Mouse (Mus musculus) heart, adult 9 months (tissue): ENCODE data around the gene Cd2.

Source experiments
- DNase-seq, 2 experiments: peaks; one replicate each; pipeline ENCODE4 v3.0.0; 2022; ENCODE audit warnings: low spot score in 2 of 2

The Cd2 gene

DNA sequence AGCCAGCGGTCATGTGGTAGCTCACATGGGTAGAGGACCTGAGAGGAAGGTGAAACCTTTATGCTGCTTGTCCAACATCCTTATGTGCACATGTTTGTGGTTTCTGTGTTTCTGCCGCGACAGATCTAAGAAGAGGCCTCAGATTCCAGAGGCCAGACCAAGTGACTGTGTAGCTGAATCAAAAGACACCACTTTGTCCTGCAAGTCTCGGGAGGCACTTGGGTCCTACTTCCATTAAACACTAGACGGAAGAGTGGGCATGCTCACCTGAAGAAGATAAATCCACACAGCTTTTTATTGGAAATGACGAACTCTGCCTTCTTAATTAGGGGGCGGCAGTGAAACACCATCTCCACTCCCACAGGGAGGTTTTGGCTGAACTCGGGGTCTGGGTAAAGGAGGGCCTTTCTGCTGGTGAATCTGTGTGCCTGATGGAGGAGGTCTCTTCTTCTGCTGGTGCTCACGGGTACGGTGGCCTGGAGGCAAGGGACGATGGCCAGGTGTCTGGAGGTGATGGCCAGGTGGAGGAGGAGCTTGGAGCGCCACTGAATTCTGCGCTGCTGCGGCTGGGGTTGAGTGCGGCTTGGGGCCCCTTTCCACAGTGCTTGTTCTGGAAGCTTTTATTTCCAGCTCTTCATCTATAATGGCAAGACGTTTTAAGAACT, 12.0 kb downstream of the Cd2 start:
- DNase-seq: no peak

DNA sequence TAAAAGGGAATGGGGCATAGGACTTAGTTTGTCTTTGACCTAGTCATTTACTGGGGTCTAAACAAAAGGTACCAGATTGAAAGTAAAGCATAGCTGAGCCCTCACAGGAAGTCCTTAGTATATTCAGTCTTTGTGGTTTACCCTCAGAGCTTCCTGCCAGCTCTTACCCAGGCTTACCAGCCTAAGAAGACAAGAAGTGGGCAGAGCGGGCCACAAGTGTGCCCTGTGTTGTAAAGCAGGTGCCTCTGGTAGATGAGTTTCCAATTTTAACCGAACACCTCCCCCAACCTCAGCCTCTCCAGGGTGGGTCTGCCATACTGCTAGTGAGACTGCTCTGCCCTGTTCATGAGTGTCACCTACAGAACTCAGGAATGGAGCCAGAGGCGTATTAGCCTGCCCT, 12.9 kb downstream of the Cd2 start:
- no peak for DNase-seq

DNA sequence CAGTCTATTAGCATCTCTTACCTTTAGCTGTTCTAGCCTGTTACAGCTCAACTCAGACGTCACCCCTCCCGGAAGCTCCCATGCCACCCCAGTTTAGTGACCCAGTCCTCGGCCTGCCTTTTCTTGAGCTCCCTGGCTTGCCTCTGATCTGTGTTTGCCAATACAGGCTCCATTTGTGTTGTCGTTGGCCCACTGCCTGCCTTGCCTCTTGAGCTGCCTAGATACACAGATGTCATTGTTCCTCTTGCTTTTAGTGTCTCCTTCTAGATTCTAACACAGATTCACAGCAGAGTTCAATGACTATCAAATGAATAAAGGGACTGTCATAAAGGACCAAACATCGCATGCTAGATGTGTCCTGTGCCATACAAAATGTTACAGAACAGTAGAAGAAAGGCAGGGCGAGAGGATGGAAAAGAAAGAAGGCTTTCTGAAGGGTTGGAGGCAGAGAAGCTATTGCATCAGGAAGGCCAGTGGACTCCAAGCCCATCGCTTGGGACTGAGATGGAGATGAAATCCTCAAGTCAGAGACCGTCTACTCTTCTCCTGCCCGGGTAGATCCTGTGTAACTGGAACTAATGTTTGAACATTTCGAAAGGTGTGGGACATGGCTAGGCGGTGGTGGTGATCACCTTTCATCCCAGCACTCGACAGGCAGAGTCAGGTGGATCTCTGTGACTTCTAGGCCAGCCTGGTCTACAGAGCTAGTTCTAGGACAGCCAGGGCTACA, 13.5 kb downstream of the Cd2 start:
- DNase-seq: peak; percentile 54 to 77

DNA sequence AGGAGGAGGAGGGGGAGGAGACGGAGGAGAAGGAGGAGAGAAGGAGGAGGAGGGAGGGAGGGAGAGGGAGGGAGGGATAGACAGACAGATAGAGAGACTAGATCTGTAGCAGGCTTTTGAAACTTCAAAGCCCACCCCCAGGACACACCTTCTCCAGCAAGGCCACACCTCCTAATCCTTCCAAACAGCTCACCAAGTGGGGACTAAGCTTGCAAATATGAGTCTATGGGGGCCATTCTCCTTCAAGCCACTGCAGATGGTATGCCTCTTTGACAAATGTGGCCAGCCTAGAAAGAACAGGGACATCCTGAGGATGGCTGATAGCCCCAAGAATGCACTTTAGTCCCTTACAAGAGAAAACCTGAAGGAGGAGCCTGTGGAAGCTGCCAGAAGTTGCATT, 15.6 kb downstream of the Cd2 start:
- no peak for DNase-seq

DNA sequence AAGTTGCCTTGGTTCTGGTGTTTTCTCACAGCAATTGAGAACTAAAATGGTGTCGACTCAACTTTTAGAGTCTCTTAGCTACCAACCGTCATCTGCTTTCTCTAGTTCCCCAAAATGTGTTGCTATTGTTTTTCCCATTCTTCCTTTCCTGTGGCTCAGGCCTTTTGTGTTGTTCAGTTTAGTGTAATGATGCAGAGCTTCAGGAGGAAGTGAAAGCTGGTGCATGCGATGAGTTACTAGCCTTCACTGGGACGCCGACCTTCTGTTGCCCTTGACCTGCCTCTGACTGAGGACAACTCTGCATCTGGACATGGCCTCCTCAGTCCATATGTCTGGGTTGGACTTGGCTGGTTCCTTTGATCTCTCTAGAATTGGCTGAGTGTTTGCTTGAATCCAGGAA, 16.9 kb downstream of the Cd2 start:
- DNase-seq: no peak

DNA sequence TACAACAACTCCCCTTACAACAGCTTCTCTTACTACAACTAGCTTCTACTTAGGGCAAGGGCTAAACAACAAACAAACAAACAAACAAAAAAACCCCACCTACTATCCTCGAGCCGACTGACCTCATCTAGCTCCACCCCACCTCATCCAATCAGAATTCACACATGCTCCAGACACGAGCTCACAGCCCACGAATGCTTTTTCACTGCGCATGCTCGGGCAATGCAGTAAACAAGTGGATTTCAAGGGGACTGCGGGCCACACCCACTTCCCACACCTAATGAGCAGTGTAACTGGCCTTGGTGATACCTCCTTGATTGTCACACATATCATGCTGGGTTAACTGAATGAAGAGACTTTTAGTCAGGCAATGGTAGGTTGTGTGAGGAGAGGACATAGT, 19.4 kb downstream of the Cd2 start:
- no peak for DNase-seq

DNA sequence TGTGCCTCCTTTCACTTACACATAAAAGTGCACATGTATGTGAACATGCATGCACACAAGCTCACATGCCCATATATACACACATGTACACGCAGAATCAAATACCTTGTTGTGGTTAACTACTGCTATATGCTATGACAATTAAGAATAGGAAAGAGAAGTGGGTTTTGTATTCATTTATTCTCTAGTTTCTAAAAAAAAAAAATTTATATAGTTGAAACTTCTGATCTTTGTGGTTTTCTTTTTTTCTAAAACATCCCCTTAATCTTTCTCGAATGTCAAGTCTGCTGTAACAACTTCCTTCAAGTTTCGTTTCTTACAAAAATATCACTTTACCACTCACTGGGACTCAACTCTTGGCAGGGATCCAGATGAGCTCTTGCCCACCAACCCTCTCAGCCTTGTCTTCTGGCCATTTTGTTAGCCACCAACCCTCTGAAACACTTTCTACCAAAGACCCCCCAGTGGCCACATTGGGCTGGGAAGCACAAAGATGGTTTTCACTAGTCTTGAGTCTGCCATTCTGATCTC, 22.1 kb downstream of the Cd2 start:
- no peak for DNase-seq

DNA sequence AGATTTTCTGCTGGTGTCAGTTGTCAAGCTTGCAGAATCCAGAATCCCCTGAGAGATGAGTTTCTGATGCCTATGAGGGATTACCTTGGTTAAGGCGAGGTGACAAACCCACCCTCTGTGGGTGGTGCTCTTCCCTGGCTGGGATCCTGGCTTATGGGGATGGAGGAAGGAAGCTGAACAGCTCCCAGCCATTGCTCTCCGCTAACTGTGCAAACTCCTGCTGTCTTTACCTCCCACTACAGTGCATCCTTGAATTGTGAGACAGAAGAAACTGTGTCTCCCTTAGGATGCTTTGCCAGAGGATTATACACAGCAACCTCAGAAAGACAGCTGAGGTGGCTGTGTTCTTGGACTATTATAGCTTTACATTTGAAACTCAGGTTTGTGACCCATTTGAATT, 28.8 kb downstream of the Cd2 start:
- no peak for DNase-seq

DNA sequence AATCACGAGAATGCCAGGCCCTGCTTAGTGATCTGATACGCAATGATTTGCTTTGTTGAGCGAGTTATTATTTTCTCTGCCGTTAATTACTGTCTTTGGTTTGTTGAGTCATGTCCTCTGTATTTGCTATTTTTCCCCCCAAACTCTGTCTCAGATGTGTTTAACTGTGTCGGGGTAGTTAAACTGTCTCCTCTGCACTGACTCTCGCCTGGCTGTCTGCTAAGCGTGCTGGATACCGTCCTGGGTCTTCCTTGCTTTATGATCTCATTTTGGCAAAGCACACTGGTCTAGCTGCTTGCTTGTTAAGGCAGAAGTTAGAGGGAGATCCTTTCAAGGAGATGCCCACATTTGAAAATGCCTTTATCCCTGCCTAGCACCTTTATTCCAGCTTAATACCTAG, 31.6 kb downstream of the Cd2 start:
- DNase-seq: no peak

DNA sequence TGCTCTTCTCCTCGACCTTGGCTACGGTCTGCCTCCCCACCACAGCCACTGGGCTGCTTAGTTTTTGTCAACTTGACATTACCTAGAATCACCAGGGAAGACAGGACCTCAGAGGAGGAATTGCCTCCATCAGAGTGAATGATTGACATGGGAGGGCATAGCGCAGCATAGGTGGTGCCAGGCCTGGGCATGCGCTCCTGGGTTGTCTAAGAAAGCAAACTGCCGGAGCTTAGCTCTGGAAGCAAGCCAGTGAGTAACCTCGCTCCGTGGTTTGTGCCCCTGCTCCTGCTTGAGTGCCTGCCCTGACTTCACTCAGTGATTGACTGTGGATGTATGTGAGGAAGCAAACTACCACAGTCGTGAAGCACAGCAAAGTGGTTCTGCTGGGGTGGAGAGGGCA, 35.6 kb downstream of the Cd2 start:
- no peak for DNase-seq

DNA sequence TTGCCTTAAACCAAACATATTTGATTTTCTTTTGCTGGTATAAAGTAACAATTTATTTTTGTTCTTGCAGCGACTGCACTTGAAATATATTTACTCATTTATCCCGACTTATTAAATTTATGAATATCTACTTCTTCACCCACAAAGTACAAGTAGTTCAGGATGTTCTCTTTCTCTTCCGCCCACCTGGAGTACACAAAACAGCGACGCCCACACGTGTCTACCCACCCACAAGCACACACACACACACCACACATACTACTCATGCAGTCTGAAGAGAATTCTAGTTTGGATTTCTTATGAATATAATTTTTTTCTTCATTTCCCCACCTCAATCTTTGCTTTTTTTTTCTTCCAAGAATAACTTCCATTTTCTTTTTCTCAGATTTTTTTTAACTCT, 37.9 kb downstream of the Cd2 start:
- DNase-seq: no peak

DNA sequence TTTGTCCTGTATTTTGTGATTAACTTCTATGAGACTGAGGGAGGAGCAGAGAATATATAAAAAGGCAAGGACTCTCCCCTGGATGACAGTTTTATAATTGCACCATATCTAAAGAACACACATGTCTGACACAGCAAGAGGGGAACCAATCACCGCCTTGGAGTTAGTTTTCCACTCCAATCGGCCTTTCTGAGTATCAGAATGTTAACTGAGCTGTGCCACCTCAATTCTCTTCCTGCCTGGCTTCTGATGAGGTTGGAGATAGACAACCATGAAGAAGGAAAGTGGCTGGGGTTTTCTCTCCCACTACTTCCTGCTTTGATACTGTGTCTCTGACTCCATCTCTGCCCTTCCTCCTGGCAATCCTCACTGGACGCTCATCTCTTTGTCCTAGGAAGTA, 42.5 kb downstream of the Cd2 start:
- DNase-seq: no peak

DNA sequence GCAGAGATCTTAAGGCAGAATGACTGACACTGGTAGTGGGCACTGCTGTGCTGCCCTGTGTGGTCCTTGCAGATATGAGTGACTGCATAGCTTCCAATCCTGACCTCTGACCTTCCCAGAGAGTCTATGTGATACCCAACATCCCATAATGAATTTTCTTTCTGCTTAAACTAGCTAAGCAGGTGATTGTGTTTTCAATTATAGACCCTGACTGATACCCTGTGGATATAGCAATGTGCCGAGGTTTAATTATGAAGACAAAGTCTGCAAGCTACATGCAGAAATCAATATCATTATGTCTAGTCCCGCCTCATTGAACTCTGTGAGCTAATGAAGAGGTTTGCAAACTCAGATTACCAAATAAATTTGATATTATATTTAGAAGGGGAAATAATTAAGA, 44.7 kb downstream of the Cd2 start:
- DNase-seq: no peak

DNA sequence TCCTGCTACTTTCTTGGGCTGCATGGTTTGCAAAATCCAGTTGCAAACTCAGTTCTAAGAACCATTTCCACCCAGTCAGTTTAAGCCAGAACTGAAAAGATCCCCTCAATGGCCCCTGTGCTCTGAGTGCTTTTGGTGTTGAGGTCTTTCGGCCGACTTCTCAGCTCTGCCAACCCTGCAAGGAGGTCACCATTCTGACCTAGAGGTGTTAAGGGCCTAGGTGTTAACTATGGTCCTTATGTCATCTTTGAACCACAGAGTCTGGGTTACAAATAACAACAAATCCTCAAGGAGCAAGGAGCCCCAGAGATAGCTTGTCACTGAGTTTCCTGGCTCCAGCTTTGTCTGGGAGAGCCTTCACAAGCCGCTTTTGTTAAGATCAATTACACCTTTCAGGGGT, 45.9 kb downstream of the Cd2 start:
- DNase-seq: no peak

DNA sequence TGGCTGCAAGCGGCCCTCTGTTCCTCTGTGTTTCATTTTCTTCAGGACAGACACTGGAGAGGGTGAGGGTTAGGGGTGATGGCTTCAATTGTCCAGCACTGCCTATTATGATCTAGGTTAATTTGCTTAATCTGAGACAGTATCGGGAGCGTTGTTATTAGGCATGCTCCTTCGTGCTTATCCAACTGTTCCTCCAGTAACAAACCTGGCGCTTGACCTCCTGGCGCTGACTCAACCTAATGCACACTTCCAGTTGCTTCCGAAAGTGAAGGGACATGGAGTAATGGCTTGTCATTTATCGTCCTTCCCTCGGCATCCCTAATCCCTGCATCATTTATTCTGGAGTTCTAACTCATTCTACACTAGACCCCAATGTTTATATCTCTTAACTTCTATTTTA, 46.9 kb downstream of the Cd2 start:
- DNase-seq: no peak

DNA sequence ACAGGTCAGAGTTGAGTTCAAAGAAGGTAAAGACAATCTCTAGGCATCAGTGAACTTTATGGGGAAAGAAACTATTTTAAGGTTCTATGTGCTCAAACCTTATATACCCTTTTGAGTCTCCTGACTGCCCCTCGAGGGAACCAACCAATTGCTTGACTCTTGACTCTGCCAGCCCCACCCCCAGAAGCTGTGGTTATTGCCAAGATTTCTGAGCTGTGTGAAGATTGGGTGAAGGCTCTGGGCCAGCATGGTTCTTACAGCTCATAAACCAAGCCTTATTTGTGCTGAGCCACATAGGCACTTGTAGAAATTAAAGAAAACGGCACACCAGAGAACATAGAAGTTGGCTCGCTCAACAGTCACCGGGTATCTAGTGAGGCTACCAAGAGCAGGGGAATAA, 48.5 kb downstream of the Cd2 start:
- no peak for DNase-seq

DNA sequence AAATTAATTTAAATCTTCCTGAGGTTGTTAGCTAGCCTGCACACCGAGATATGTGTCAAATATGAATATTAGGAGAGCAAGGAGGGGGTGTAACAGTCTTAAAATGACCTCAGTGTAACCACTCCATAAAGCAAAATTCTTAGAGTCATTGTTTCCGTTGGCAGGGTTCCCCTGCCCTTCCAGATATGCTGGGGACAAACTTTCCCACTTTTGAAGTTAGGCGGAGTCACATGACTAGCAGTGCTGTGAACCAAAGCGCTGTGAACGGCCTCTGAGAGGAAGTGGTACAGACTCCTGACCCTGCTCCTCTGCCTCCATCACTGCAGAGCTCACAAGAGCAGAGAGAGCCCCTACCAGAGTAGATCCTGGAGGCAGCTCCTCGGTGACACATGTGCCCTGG, 49.0 kb downstream of the Cd2 start:
- DNase-seq: no peak

DNA sequence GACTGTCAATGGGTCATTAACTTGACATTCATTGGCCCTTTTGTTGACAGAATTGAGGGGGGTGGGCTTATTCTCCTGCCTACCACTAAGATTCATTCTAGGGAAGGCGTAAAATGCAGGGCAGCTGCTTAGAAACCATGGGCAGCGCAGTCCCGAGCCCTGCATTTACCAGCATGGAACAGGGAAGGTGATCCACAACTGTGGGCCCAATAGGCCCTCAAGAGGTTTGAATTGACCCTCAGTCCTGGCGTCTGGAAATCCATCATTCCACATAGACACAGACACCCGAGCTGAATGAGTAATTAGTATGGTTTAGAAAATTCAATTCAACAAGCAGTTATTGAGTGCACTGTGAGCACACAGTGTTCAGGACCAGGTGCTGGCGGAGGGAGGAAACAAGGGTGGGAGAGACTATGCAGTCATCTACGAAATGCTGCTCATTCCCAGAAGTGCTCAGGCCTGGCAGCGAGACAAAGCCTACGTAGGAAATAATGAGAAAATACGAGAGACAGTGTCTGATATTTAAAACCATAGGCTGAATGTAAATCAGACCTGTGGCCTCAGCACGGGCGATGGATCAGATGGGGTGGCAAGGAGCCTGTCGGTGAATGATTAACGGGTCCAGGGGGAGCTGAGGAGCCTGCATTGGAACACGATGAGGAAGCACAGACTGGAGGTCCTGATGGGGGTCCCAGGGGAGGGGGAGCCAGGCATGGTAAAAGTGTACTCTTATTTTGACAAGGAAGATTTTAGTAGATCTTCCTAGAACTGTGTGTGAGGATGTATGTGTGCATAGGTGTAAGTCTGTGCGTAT, 50.5 kb downstream of the Cd2 start:
- no peak for DNase-seq

DNA sequence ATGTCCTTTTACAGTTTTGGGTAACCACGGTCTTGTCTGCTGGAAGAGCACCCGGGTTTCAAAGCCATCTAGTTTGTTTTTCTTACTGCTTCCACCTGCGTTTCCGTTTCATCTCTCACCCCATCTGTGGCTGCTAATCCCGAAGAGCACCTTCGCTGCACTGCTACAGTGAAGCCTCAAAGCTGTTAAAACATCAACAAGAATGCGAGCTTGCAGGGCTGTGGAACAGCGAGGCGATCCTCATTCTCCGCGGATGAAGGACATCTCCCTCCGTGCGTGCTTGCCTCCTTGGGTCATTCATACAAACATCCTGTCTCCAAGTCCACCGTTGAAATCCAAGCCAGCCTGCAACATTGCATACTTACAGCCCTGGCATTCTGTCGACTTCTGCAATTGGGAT, 51.5 kb downstream of the Cd2 start:
- no peak for DNase-seq

DNA sequence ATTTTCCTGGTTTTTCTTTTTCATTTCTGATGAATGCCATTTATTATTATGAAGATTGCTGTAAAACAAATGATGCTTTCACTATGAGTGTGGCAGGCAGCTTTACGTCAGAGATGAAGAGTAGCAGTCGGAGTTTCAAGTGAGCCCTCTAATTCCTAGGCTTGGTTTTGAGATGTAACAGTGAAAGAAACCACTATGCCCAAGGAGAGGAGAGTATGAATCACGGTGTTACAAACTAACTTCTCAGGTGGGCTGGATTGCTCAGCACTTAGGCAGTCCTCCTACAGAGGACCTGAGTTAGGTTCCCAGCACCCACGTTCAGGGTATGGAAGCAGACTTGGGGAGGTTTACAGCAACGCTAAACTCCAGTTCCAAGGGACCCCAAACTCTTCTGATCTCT, 52.4 kb downstream of the Cd2 start:
- DNase-seq: no peak

DNA sequence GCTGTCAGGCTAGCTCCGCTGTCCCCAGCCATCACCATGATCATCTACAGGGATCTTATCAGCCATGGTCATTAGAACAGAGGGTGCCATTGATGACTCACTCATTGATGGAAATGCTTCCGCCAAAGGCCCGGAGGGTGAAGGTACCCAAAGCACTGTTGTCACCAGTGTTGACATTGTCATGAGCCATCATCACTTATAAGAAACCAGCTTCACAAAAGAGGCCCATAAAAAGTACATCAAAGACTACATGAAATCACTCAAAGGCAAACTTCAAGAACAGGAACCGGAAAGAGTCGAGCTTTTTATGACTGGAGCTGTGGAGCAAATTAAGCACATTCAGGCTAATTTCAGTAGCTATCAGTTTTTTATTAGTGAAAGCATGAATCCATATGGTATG, 54.3 kb downstream of the Cd2 start:
- DNase-seq: no peak

DNA sequence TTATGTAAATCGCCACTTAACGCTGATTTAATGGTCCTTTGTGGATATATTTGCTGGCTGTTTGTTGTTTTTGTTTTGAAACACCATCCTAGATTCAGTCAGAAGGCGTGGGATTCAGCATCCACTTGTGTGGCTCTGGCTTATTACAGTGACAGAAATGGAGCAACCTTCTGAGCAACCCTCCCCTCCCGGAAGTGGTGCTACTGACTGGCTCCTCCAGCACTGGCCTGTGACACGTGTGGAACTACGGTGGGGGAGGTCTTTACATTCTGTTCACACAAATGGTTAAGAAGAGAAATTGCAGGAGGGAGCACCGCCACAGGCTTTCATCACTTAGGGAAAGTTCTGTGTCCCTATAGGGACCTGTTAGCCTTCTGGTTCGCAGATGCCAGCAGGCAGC, 55.2 kb downstream of the Cd2 start:
- DNase-seq: no peak

DNA sequence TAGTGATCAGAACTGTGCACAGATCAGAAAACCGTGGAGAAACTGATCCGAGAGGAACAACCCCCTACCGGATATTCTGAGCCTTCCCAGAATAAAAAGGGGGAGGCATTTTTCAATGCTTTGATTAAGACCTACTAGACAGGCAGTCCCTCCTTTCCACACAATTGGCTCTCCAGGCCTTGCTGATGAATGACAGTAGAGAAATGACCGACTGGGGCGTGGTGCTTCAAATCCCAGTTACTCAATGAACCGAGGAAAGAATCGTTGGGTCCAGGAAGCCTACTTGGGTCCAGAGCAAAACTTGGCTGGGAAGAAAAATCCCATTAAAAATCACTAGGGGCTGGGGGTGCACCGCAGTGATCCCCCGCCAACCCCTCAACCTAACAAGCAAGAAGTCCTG, 57.5 kb downstream of the Cd2 start:
- DNase-seq: no peak
